Mouse (Mus musculus) forebrain, postnatal 0 days (tissue): ENCODE measurements around the gene Ift122. TPM values are rescaled to one million over a fixed set of nuclear protein-coding genes. Genes with fewer than 3 reads are reported as not detected.

Experiments used
- ATAC-seq: fragments of 200-750 bp; cut with Nextera tagmentation; 2 replicates; pipeline ENCODE4 v1.8.0; 2017; ENCODE audit warnings: mild to moderate bottlenecking, moderate library complexity
- DNase-seq: peaks from one replicate; pipeline ENCODE4 v3.0.0-alpha.2; 2015
- H3K27ac ChIP-seq: fragments of 300-500 bp; sonication (generic); 2 replicates; pipeline ENCODE4 v1.5.1; 2014; ENCODE audit warnings: low read depth, mild to moderate bottlenecking, antibody characterized with exemption, low read length, moderate library complexity, mixed read lengths
- H3K27me3 ChIP-seq: fragments of 300-500 bp; sonication (generic); 2 replicates; pipeline ENCODE4 v1.6.1; 2014; ENCODE audit warnings: mild to moderate bottlenecking, low read length, mixed read lengths; ENCODE audit not compliant: insufficient read depth
- H3K36me3 ChIP-seq: fragments of 300-500 bp; sonication (generic); 2 replicates; pipeline ENCODE4 v1.6.1; 2014; ENCODE audit warnings: mild to moderate bottlenecking, moderate library complexity; ENCODE audit not compliant: insufficient read depth
- H3K4me1 ChIP-seq: fragments of 300-500 bp; sonication (generic); 2 replicates; pipeline ENCODE4 v1.6.1; 2014; ENCODE audit warnings: antibody characterized with exemption; ENCODE audit not compliant: insufficient read depth
- H3K4me2 ChIP-seq: fragments of 300-500 bp; sonication (generic); 2 replicates; pipeline ENCODE4 v1.6.1; 2014; ENCODE audit warnings: low read depth, mild to moderate bottlenecking, moderate library complexity
- H3K4me3 ChIP-seq: fragments of 300-500 bp; sonication (generic); 2 replicates; pipeline ENCODE4 v1.5.1; 2014; ENCODE audit warnings: low read depth, low read length, mixed read lengths
- H3K9ac ChIP-seq: fragments of 300-500 bp; sonication (generic); 2 replicates; pipeline ENCODE4 v1.6.1; 2014; ENCODE audit warnings: mild to moderate bottlenecking
- H3K9me3 ChIP-seq: fragments of 300-500 bp; sonication (generic); 2 replicates; pipeline ENCODE4 v1.6.1; 2016; ENCODE audit warnings: low read length
- CTCF ChIP-seq: sonication (generic); IDR thresholded peaks from 2 replicates; pipeline ENCODE4 v1.5.1; 2016; ENCODE audit warnings: antibody characterized with exemption, control low read depth, low read depth
- WGBS: fragments of 180-500 bp; shearing (Covaris S2); extraction: QIAGEN DNeasy Blood & Tissue Kit; methylation state at CpG from one replicate; pipeline ENCODE4 v1.1.7; 2014; 5-methylcytosine and 5-hydroxymethylcytosine counted together
- polyA plus RNA-seq: library from polyadenylated mRNA; unstranded; fragments of >200 nt; fragmentation: Nextera tagmentation; extraction: Ambion mirVana; gene quantifications from 2 replicates; pipeline ENCODE4 v1.2.1, GENCODE M21; 2015
- total RNA-seq: library from RNA; depleted of rRNA; stranded (reverse); fragments of >200 nt; gene quantifications from 2 replicates; pipeline ENCODE4 v1.2.3, GENCODE M21; 2014

Gene Ift122
- total and polyA plus RNA-seq, 2 experiments from 2014 or later, result 25.6 to 32.6 TPM

DNA sequence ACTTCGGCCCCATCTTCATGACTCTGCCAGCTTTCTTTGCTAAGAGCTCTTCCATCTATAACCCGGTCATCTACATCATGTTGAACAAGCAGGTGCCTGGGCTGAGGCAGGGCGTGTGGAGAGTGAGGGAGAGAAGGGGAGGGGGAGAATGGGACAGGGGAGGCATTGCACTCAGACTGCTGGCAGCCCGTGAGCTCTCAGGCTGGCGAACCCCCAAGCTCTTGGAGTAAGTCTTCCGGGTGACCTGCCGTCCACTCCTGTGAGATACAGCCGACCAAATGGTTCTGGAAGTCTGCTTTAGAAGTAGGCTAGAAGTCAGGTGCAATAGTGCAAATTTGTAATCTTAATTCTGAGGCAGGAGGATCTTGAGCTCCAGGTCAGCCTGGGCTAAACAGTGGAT, 82.3 kb downstream of the Ift122 start:
- Histone ChIP-seq H3K4me3 (no peak overlapping the region), H3K27ac (no peak overlapping the region), H3K4me1 (no peaks in the 10 kb centered on the region), H3K4me2 (no peak overlapping the region), H3K36me3 (no peaks in the 10 kb centered on the region), H3K9me3 (no peaks in the 10 kb centered on the region), H3K9ac (no peak overlapping the region), H3K27me3 (no peaks in the 10 kb centered on the region)
- no peak for TF ChIP-seq CTCF
- 78% methylated on average over 8 of the region's 8 CpGs for WGBS
- ATAC-seq (no peak), DNase-seq (no peak)

DNA sequence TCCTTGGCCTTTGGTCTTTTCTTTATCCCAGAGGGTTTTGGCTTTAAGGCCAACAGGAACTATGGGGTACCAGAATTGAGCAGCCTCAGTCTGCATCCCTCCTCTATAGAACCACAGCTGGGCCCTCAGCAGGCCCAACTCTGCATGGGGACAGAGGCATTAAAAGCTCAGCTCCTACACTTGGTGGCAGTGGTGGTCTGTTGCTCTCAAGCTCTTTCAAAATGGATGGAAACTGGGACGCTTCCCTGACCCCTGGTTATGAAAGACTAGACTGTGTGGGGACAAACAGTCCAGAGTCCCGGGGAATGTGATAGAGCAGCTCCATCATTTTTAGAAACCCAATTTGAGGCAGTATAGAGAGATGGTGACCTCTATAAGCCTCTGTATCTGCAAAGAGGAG, 84.7 kb downstream of the Ift122 start:
- Histone ChIP-seq H3K4me2 (no peak overlapping the region), H3K9ac (no peak overlapping the region), H3K36me3 (no peaks in the 10 kb centered on the region), H3K4me1 (no peaks in the 10 kb centered on the region), H3K27me3 (no peaks in the 10 kb centered on the region), H3K9me3 (no peaks in the 10 kb centered on the region), H3K27ac (no peak overlapping the region), H3K4me3 (no peak overlapping the region)
- WGBS, result 99% methylated on average over 2 of the region's 2 CpGs
- no peak for ATAC-seq
- no peak for TF ChIP-seq CTCF
- no peak for DNase-seq

DNA sequence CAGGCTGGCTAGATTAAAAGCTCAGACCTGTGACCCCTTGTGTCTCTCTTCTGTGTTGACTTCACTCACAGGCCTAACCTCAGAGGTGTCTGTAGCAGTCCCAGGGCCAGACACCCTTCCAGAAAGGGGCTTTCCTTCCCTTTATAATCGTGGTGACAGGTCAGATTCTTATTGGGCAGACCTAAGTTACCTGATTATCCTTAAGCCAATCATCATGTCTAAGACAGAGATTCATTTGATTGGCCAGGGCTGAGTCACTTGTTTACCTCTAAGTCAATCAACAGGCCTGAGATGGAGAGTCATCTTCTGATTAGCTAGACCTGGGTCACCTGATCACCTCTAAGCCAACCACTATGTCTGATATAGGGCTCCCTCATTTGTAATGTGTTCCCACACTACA, 85.5 kb downstream of the Ift122 start:
- no peak overlapping the region for H3K27ac ChIP-seq
- no peak for TF ChIP-seq CTCF
- H3K9me3 ChIP-seq, result no peaks in the 10 kb centered on the region
- no peaks in the 10 kb centered on the region for H3K27me3 ChIP-seq
- H3K4me1 ChIP-seq, result no peaks in the 10 kb centered on the region
- H3K36me3 ChIP-seq, result no peaks in the 10 kb centered on the region
- DNase-seq (no peak), ATAC-seq (no peak)
- H3K4me2 ChIP-seq, result no peak overlapping the region
- H3K4me3 ChIP-seq, result no peak overlapping the region
- no peak overlapping the region for H3K9ac ChIP-seq
- WGBS, result 63% methylated on average over 1 of the region's 1 CpGs

DNA sequence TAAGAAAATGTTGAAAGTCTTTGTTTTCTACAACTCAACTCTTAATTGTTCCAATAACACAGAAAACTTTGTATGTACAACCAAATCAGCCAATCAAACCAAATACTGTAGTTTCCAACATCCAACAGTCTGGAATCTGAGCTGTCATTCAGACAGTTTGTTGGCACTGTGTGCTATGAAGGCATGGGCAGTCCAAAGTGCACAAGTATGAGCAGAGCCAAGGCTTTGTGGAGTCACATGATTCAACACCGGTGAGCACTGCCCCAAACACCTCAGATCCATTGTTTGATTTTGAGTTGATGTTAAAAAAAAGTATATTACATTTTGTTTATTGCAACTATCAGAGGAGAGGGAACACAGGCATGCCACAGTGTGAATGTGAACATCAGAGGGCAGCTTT, 87.3 kb downstream of the Ift122 start:
- ATAC-seq, result no peak
- no peaks in the 10 kb centered on the region for H3K36me3 ChIP-seq

DNA sequence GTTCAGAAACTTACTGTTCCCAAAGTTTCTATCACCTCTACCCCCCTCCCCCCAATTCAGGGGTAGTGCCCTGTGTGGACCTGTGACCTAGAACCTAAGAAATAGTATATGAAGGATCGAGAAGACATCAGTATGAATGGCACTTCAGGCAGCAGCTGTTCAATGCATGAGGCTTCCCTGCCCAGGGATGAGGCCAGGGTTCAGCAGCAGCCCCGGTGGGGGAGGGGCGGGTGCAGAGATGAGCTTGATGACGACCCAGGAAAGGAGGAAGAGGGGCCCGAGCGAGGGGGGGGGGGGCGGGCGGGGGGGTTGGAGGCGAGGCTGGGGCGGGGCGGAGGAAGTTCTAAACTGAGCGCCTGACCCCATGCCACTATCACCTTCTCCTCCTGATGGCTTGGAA, 87.9 kb downstream of the Ift122 start:
- 14% methylated on average over 12 of the region's 12 CpGs for WGBS
- no peak for TF ChIP-seq CTCF
- Histone ChIP-seq H3K9ac (no peak overlapping the region), H3K4me3 (no peak overlapping the region), H3K9me3 (no peaks in the 10 kb centered on the region), H3K27me3 (no peaks in the 10 kb centered on the region), H3K27ac (no peak overlapping the region), H3K4me1 (no peaks in the 10 kb centered on the region), H3K4me2 (no peak overlapping the region), H3K36me3 (no peaks in the 10 kb centered on the region)
- DNase-seq (no peak), ATAC-seq (no peak)

More for the DNA sequence above, 87.3 kb downstream of the Ift122 start:
- 55% methylated on average over 1 of the region's 1 CpGs for WGBS
- Histone ChIP-seq H3K9ac (no peak overlapping the region), H3K9me3 (no peaks in the 10 kb centered on the region), H3K4me3 (no peak overlapping the region), H3K27ac (no peak overlapping the region), H3K4me2 (no peak overlapping the region), H3K27me3 (no peaks in the 10 kb centered on the region), H3K4me1 (no peaks in the 10 kb centered on the region)
- DNase-seq, result no peak
- no peak for TF ChIP-seq CTCF

DNA sequence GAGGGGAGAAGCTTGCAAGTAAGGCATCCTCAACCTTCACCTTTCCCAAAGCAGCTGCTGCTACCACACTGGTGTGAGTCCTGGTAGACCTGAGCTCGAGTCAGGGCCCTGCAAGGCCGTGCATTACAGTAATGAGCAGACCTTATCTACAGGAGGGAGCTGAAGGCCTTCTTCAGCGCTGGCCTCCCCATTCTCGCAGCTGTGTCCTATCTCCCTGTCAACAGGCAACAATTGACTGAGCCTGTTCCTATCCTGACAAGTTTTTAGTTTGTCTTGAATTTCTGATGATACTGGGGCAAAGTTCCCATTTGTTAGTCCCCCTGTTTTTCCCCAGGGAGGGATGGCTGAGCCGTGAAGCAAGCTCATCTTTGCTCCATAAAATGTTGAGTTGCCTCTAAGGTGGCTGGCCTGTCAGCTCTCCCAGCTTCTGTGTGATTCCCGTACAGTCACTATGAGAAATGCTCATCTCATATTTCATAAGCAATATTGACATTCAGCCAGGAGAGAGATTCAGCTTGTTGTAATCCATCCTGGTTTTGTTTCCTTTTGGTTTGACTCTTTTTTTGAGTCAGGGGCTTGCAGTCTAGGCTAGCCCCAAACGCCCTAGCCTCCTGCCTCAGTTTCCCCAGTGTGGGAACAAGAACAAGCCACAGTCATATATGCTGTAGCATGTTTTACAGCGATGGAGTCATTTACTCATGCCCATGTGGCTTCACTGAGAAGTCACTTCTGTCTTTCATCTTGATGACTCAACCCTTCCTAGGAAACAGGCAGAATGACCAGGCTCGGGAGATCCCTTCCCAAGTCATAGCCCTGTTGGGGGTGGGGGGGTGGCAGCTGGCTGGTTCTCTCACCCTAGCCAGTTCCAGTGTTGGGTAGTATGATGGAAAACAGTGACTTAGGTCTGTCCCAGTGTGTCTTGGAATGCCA, 90.5 kb downstream of the Ift122 start:
- WGBS, result 83% methylated on average over 9 of the region's 9 CpGs
- DNase-seq (no peak), ATAC-seq (no peak)
- H3K27ac ChIP-seq, result no peak overlapping the region
- H3K4me2 ChIP-seq, result no peak overlapping the region
- no peaks in the 10 kb centered on the region for H3K4me1 ChIP-seq
- no peaks in the 10 kb centered on the region for H3K36me3 ChIP-seq
- no peaks in the 10 kb centered on the region for H3K27me3 ChIP-seq
- H3K9ac ChIP-seq, result no peak overlapping the region
- TF ChIP-seq CTCF, result no peak
- H3K4me3 ChIP-seq, result no peak overlapping the region
- no peaks in the 10 kb centered on the region for H3K9me3 ChIP-seq

DNA sequence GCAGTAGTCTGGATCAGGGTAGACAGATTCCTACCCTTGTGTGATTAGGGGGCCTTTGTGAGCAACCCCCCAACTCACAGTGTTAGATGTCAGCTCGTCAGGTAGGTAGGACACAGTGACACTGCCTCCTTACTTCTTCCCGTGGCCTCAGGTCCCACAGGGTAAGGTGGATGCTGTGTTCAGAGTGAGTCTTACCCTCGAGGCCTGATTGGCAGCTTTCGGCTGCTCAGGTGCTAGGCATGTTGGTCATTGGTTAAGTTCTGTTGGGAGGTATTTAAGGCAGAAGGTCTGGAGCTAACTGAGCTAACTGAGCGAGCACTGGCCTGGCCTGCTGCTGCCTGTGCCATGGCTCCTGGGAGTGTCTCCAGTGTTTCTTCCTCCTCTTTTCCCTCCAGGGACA, 91.4 kb downstream of the Ift122 start, which contains the start of gene H1foo:
Gene H1foo, plus strand, starts transcription at position 301 of the 400 bp plus-strand sequence.
- 71% methylated on average over 5 of the region's 5 CpGs for WGBS
- no peak within 1 kb of the TSS for H3K27ac ChIP-seq
- no peak within 1 kb of the TSS for H3K9ac ChIP-seq
- H3K4me1 ChIP-seq, result no peaks in the 10 kb centered on the region
- TF ChIP-seq CTCF, result no peak
- no peaks in the 10 kb centered on the region for H3K27me3 ChIP-seq
- no peak within 1 kb of the TSS for H3K4me2 ChIP-seq
- no peaks in the 10 kb centered on the region for H3K36me3 ChIP-seq
- no peaks in the 10 kb centered on the region for H3K9me3 ChIP-seq
- ATAC-seq (no peak), DNase-seq (no peak)
- H3K4me3 ChIP-seq, result no peak within 1 kb of the TSS
